Mouse (Mus musculus) cerebral cortex, adult 2 months (tissue): ENCODE results near the gene Acot1.

Experiments used
- WGBS: fragments of 180-500 bp; shearing (Covaris S2); methylation state at CpG from one replicate; pipeline ENCODE4 v1.1.7; 2018; 5-methylcytosine and 5-hydroxymethylcytosine counted together

Acot1 gene

DNA sequence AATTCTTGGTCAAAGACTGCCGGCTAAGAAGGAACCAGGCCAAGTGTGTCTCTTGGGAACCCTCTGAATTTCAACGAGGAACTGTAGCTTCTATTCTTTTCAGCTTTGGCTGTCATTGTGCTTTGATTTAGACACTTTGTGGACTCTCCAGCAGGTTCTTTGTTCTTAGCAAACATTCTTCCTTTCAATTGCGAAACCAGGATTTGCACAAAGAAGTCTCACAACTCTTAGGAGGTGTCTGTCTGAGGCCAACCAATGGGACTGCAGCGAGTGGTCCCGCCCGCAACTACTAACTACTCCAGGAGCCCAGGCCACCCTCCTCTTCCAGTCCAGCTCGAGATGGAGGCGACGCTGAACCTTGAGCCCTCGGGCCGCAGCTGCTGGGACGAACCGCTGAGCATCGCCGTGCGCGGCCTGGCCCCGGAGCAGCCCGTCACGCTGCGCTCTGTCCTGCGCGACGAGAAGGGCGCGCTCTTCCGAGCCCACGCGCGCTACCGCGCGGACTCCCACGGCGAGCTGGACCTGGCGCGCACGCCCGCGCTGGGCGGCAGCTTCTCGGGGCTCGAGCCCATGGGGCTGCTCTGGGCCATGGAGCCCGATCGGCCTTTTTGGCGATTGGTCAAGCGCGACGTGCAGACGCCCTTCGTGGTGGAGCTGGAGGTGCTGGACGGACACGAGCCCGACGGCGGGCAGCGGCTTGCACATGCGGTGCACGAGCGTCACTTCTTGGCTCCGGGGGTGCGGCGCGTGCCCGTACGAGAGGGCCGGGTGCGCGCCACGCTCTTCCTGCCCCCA is at the start of gene Acot1:
Gene Acot1, plus strand, starts transcription at position 320 of the 795 bp plus-strand sequence.
- WGBS, result 3% methylated on average over 67 of the region's 70 CpGs

DNA sequence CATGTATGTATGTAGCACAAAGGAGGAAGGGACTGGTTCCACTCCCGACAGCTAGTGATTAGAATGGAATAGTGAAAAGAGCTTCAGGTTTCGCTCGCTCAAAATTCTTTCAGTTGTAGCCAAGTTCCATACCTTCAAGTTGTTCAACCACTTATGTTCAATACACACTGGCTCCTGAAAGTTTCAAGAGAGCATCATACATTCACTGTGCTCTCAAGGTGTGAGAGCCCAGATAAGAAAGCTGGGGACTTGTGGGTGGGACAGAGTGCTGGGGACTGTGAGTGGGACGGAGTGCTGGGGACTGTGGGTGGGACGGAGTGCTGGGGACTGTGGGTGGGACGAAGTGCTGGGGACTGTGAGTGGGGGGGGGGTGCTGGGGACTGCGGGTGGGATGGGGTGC is 44.1 kb upstream of the Acot1 start:
- 86% methylated on average over 7 of the region's 7 CpGs for WGBS

- 78% methylated on average over 2 of the region's 2 CpGs for WGBS
Measured at GRCm38 (mm10) chr12:83972117-83972516, 37.2 kb upstream of the Acot1 start.

DNA sequence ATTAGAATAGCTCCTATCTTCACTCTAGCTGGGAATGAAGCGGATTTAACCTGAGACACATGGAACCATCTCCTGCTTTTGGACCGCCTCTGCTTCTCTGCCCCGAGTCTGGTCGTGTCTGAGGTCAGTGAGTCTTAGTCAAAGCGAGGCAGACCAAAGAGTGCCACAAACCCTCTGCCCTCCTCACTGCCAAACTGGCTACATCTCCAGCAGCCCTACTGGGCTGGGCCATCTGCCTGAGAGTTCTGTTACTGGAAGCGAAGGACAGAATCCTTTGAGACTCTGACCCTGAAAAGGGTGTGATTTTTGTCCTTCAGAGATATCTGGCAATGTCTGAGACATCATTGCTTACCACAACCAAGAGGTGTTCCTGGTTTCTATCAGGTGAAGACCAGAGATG is 30.4 kb upstream of the Acot1 start:
- WGBS, result 87% methylated on average over 6 of the region's 6 CpGs

DNA sequence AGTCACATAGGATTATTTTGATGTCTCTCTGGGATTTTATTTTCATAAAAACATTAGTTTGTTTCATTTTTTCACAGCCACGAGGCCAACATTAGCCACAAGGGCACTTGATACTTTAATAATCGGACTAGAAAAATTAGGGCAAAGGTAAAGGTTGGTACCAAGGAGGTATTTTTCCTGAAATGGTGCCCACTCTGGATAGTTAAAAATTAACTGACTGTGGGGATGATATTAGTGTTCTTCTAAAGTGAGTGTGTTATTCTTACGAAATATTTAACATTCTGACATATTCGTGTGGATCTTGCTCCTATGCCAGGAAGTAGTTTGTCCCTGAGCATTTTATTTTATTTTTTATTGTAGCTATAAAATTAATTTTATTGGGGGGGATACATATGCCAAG is 27.7 kb upstream of the Acot1 start:
- 96% methylated on average over 4 of the region's 4 CpGs for WGBS

DNA sequence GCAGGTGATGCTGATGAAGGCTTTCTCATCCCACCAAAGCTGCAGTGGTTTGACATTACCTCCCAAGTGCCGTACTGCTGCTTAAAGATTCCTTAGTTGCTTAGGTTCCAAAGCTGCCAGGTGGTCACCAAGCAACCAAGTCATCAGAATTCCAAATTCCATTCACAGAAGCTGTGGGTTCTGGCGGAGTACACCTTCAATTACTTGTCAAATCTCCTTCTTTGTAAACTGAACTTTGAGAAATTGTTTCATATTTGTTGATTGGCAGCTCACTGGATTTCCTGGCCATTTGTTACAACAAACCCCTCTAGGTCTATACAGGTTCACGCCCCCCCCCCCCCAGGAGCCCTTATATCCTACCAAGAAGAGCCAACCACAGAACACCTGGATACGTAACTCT is 24.5 kb upstream of the Acot1 start, which contains the start of gene Heatr4:
Gene Heatr4, minus strand, starts transcription at position 101 of the 400 bp plus-strand sequence.
- WGBS, result 77% methylated on average over 4 of the region's 4 CpGs

GRCm38 (mm10) chr12:83987242-83987582 is 22.1 kb upstream of the Acot1 start:
- WGBS, result 22% methylated on average over 8 of the region's 8 CpGs

GRCm38 (mm10) chr12:83987583-83988441 is 21.5 kb upstream of the Acot1 start, which contains the start of gene Acot2:
TSS of gene Acot2 (plus strand) at chr12:83987861.
- WGBS, result under 1% methylated on average over 80 of the region's 80 CpGs

GRCm38 (mm10) chr12:83988483-83988882 is 20.8 kb upstream of the Acot1 start:
- 53% methylated on average over 4 of the region's 4 CpGs for WGBS

GRCm38 (mm10) chr12:83989378-83989777 is 19.9 kb upstream of the Acot1 start:
- WGBS, result 96% methylated on average over 4 of the region's 4 CpGs

DNA sequence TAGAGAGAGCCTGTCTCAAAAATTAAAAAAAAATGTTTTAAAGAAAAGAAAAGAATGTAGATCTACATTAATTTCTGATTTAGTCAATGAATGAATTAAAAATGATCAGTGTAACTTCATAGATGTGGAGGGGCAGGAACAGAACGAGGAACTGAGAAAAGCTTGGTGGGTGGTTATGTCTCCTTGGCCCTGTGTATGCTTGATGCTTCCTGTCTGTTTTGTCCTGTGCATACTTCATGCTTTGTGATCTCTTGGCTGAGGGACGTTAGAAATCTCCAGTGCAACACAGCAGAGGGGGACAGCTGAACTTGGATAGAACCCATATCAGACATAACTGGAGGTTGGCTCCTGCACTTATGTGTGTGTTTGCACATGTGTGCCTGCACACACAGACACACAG is 12.1 kb upstream of the Acot1 start:
- WGBS, result 52% methylated on average over 2 of the region's 2 CpGs

DNA sequence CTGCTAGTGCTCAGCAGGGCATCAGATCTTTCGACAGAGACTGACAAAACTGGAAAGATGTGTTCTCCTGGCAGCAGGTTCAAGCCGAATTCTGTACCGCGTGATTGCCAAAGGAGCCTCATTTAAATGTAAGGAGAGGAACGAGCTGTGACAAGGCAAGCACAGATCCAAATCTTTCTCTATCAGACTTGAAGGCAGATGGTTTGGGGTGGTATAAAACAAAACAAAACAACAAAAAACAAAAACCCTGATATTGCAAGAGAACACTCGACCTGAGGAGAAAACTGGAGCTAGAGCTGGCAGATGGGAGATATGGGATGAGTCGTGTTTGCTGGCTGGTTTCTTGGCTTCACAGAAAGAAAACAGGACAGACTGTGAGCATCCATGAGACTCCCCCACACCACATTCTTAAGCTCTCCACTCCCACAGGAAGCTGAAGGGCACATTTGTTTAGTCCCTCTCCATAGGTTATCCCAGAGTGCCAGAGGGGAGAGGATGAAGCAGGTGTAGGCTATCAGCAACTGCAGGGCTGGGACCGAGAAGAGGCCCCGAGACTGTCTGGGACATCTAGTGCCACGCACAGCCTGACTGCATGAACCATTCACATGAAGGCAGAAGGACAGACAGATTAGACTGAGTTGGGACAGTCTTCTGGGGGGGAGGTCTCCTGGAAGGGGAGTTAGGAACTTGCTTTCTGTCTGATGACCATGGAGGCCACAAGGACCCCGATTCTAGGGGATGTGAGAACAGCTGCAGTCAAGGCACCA is 10.8 kb upstream of the Acot1 start:
- 38% methylated on average over 11 of the region's 11 CpGs for whole genome bisulfite sequencing

GRCm38 (mm10) chr12:83999237-83999636 is 10.1 kb upstream of the Acot1 start:
- 59% methylated on average over 8 of the region's 8 CpGs for WGBS

DNA sequence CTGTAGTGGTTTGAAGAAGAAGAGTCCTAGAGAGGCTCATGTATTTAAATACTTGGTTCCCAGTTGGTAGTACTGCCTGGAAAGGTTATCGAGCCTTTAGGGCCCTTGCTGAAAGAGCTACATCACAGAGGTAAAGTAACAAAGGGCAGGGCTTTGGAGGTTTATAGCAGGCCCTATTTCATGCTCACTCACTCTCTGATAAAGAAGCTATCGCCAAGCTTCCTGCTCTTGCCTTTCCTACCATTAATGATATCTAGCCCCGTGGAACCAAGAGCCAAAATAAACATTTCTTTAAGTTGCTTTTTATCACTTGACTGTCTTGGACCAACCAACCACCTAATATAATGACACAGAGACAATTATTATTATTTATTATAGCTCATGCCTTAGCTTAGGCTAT is 8.9 kb upstream of the Acot1 start:
- 94% methylated on average over 3 of the region's 3 CpGs for WGBS

- WGBS, result 84% methylated on average over 1 of the region's 1 CpGs
Measured at GRCm38 (mm10) chr12:84003866-84004265, 5.4 kb upstream of the Acot1 start.

GRCm38 (mm10) chr12:84008251-84008650 is 1.0 kb upstream of the Acot1 start:
- 92% methylated on average over 12 of the region's 12 CpGs for WGBS

GRCm38 (mm10) chr12:84008729-84009128 is 561 bp upstream of the Acot1 start:
- WGBS, result 53% methylated on average over 8 of the region's 8 CpGs

- 81% methylated on average over 3 of the region's 3 CpGs for WGBS
Measured at GRCm38 (mm10) chr12:84010201-84010600, 911 bp downstream of the Acot1 start.

DNA sequence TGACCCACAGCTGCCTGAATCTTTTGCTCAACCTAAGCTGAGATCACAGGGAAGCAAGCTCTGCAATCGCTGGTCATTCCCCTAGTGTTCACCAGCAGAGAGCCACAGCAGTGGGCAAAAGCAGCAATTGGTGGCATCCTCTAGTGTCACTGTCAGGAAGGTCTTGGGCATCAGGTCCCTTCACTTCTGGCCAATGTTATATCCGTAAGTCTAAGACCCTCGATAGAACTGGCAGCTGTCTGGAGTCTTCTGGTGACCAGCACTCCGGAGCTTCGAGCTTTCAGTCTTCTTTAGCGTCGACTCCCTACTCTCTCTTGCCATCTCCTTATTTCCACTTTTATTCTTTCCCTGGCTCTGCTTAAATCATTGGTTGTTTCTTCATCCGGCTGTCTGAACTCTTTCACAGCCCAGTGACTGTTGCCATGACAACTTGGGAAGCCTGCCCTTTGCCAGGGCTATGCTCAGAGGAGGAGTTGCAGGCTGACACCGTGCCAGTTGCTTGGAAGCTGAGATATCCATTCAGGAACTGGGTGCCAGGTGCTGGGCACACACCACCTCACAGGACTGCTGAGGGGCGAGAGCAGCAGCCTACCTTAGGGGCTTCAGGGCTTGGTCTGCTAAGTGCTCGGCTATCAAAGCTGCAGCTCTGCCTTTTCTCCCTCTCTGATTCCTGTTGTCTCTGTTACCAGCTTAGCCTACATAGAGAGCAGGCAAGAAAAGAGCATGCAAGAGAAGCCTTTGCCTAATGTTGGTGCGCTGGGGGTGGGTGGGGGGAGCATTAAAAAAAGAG is 2.2 kb downstream of the Acot1 start:
- WGBS, result 24% methylated on average over 12 of the region's 12 CpGs

- WGBS, result 79% methylated on average over 6 of the region's 6 CpGs
Measured at GRCm38 (mm10) chr12:84013130-84013529, 3.8 kb downstream of the Acot1 start.

- WGBS, result 54% methylated on average over 7 of the region's 7 CpGs
Measured at GRCm38 (mm10) chr12:84013701-84014100, 4.4 kb downstream of the Acot1 start.
